Mouse (Mus musculus) B cell, adult (primary cell): ENCODE data around the gene Ccdc73. TPM values are rescaled to one million over a fixed set of nuclear protein-coding genes. Genes with fewer than 3 reads are reported as not detected.

Experiments
- total RNA-seq: library from RNA; stranded (reverse); gene quantifications from 4 replicates; pipeline ENCODE4 v1.2.4, GENCODE M21; 2023; ENCODE audit not compliant: inconsistent age

Ccdc73 gene
- 3.7 to 4.5 TPM in 2 of 4 replicates, not detected in the others for total RNA-seq

DNA sequence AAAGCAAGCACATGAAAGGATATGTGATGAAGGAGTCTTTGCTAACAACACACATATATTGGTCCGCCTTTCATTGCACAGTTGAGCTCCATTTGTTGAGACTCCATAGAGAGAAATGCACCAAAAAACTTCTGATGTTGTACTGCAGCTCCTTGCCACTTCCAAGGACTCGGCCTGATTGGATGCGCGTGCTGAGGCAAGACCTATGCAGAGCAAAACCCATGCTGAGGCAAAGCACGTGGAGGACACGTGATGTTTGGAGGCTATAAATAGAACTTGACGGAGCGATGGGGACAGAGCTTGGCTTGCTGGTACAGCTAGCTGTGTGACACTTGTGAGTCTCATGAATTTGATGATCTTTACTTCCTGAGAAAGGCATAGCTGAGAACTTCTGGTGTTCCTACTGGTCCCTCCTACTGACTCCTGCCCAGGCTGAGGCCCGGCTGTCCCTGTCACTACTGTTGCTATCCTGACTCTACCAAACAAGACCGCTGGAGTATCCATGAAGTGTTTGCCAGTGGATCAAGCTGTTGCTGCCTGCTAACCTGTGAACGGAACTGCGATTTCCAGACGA lies at the start of gene Ccdc73:
Ccdc73 (plus strand) TSS at position 524 of the 574 bp plus-strand sequence.

DNA sequence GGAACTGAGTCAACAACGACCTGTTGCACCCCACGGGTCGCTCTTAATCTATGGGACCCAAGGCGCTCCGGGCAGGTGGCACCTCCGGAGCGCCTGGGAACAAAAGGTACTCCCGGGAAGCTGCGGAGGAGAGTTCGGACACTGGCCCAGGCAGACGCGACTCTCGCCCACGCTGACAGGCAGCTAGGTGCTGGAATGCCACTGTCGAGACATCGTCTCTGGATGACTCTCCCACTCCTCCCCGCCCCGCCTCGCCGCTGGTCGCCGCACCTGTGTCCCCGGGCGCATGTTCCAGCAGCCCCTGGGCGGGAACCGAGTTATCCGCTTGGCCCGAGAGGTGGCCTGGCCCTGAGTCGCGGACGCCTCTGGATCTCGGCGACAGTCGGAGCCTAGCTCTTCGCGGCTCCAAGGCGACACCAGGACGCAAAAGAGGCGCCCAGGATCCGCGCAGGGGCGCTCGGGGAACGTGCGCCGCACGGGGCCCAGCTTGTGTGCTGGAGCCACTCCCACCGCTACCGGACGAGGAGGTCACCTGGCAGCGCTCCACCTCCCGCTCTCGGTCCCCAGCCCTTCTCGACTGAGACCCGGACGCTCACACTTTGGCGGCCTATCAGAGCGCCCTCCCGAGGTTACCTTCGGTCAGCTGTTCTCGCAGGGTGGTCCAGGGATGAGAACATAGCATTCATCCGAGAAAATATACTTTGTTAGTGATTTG lies 18.2 kb upstream of the Ccdc73 start, which contains the start of gene Prrg4:
Prrg4 (minus strand) TSS at position 601 of the 715 bp plus-strand sequence.

GRCm38 (mm10) chr2:105016967-105017287 lies 149.3 kb downstream of the Ccdc73 start, which contains the start of gene Eif3m:
Eif3m (minus strand) TSS chr2:105017080.

Other genes with a start within 250 kb of the Ccdc73 start
- 1.2 to 2.9 TPM (median 2.0 TPM) in 4 replicates for gene Tcp11l1, start 155.6 kb upstream of the Ccdc73 start, total RNA-seq
- gene Pin1rt1, start 151.4 kb upstream of the Ccdc73 start, total RNA-seq: not detected in 4 replicates
- gene Depdc7, start 124.9 kb upstream of the Ccdc73 start, total RNA-seq: 0.51 TPM in 1 of 4 replicates, not detected in the others
- gene Qser1, start 51.0 kb upstream of the Ccdc73 start, total RNA-seq: 10.6 to 12.5 TPM (median 12.5 TPM) in 4 replicates
- gene Prrg4, start 17.9 kb upstream of the Ccdc73 start, total RNA-seq: 7.1 to 12.8 TPM (median 8.3 TPM) in 4 replicates
- gene Eif3m, start 149.3 kb downstream of the Ccdc73 start, total RNA-seq: 127 to 135 TPM (median 131 TPM) in 4 replicates
- not detected in 4 replicates for gene Gm11060, start 224.2 kb downstream of the Ccdc73 start, total RNA-seq